Mouse (Mus musculus): ENCODE measurements around the gene Slc38a5.

DNA sequence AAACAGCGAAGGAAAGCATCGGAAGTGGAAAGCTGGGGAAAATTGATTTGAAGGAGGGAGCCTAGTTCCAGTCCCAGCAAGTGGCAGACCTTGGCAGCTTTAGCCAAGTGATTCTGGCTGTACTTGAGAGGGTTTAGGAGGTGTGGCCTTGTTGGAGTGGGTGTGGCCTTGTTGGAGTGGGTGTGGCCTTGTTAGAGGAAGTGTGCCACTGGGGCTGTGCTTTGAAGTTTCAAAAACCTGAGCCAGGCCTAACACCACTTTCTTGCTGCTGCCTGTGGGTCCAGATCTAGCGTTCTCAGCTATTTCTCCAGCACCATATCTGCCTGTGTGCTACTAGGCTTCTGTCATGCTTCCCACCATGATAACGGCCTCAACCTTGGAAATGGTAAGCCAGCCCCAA lies 40.7 kb upstream of the Slc38a5 start:
- TF ChIP-seq GATA1 (IDR thresholded peaks at IDR 0.05; ENCODE audit: borderline replicate concordance, low read length): no peak
- no peak for TF ChIP-seq FLI1 (IDR thresholded peaks at IDR 0.05; ENCODE audit: low read length)

Data from megakaryocyte, embryonic 14.5 days (primary cell).